Mouse (Mus musculus) brain, adult 2 months (tissue): ENCODE results near the gene Maml3.

Experiments used
- DNase-seq: peaks from one replicate; pipeline ENCODE4 v3.0.0; 2011; ENCODE audit warnings: low read depth, low spot score

Maml3 gene

DNA sequence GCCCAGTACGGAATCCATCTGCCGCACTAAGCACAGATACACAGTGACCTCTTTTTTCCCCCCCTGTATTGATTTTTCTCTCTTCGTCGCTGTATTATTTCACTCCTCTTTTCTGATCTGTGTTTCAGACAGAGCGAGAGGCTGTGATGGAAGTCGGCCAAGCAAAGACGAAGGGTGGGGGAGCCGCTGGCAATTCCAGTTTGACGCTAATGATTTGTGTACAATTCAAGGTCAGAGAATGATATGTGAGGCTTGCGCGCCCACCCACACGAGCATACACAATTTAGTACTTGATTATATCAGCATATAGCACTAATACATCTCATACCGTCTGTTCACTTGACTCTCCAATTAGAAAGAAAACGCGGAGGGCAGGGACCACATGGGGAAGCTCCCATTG lies 271.9 kb downstream of the Maml3 start:
- no peak for DNase-seq

GRCm38 (mm10) chr3:51830821-51831429 lies 274.0 kb downstream of the Maml3 start:
- DNase-seq = no peak

DNA sequence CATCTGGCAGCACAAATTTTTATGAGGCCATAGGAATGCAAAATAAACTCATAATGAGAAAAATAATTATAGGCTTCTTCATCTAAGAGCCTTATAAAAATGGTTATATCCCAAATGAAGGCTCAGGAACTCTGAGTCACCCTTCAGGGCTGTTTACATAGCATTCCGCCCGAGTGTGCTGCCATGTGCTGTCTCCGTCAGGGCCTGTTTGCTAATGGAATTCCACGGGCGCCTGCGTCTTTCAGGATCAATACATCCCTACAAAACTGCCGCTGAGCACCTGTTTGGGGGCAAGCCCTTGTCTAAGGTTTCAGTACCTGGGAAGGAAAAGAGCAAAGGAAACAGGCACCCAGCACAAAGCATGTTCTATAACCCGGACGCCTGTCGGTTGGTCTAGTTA lies 279.3 kb downstream of the Maml3 start:
- DNase-seq = no peak

GRCm38 (mm10) chr3:51824506-51824905 lies 280.4 kb downstream of the Maml3 start:
- peak; percentile 95 for DNase-seq

DNA sequence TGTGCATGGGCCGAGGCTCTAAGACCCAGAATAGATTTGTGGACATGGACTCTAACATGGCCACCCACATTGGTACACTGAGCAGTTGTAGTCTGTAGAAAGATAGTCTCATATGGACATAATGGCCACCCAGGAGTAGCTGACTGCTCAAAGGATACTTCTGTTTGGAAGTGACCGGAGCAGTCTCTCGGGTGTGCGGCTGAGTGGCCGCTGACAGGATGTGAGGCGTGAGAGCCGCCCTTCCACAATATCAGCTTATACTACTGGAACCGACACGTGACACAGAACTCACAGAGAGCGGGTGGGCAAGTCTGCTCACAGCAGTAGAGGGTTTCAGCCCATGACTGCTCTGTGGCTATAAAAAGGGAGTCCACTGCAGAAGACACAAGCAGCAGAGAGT lies 283.3 kb downstream of the Maml3 start:
- DNase-seq = no peak

GRCm38 (mm10) chr3:51819109-51819508 lies 285.8 kb downstream of the Maml3 start:
- DNase-seq = no peak

- DNase-seq = no peak
Measured at GRCm38 (mm10) chr3:51817919-51818318, 287.0 kb downstream of the Maml3 start.

- no peak for DNase-seq
Measured at GRCm38 (mm10) chr3:51817329-51817728, 287.5 kb downstream of the Maml3 start.

GRCm38 (mm10) chr3:51816517-51817285 lies 288.2 kb downstream of the Maml3 start:
- DNase-seq = peak; percentile 43

DNA sequence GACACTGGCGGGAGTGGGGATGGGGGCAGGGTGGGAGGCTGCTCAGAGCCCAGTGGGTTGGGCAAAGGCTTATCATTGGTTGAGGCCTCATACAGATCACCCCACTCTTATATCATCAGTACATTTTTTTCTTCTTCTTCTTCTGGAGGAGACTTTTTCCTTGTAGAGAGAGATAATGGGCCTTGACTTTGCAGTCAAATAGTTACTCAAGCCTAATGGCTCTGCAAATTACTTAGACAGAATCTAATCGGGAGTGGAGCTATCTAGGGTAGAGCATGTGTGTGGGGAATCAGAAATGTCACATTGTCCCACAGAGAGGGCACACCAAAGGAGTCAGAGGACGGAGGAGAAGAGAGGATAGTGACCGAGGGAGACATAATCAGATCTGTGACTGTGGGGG lies 290.8 kb downstream of the Maml3 start:
- no peak for DNase-seq

GRCm38 (mm10) chr3:51813186-51813585 lies 291.7 kb downstream of the Maml3 start:
- no peak for DNase-seq

DNA sequence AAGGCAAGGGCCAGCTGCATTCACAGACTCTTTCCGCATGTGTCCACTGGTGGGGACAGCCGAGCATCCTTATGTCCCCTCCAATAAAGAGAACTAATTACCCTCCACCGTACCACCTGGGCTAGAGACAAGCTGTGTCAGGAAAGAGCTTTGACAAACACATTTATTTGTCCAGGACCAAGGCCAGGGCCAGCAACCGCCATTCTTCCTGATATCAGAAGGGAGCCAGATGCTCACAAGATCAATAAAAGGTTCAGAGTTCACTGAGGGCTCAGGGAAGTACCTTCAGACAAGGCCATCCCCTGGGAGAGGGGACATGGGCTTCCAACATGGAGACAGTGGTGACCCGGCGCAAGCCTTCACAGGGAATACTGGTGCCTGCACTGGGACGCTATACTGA lies 294.1 kb downstream of the Maml3 start:
- DNase-seq = no peak

- DNase-seq = no peak
Measured at GRCm38 (mm10) chr3:51809822-51810221, 295.1 kb downstream of the Maml3 start.

- DNase-seq = peak; percentile 84
Measured at GRCm38 (mm10) chr3:51807981-51808870, 296.6 kb downstream of the Maml3 start.

- no peak for DNase-seq
Measured at GRCm38 (mm10) chr3:51805488-51806318, 299.2 kb downstream of the Maml3 start.

DNA sequence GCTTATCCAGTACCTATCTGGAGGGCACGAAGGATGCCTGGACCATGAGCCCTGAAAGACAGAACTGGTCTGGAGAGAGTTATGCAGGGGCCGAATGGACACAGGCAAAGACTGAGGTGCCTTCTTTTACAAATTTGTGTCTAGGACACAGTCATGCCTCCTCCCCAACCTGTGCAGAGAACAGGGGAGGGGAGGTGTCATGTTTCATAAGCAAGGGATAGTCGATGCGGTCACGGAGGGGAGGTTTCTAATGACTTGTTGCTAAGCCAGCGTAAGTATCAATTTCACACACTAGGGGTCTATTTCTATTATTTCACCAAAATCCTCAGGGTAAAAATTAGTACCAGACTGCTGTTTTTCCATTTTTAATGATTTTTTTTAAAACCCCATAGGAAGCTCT lies 301.0 kb downstream of the Maml3 start:
- DNase-seq = no peak

- peak; percentile 57 for DNase-seq
Measured at GRCm38 (mm10) chr3:51799650-51800049, 305.2 kb downstream of the Maml3 start.

GRCm38 (mm10) chr3:51796838-51797237 lies 308.0 kb downstream of the Maml3 start:
- peak; percentile 49 for DNase-seq

DNA sequence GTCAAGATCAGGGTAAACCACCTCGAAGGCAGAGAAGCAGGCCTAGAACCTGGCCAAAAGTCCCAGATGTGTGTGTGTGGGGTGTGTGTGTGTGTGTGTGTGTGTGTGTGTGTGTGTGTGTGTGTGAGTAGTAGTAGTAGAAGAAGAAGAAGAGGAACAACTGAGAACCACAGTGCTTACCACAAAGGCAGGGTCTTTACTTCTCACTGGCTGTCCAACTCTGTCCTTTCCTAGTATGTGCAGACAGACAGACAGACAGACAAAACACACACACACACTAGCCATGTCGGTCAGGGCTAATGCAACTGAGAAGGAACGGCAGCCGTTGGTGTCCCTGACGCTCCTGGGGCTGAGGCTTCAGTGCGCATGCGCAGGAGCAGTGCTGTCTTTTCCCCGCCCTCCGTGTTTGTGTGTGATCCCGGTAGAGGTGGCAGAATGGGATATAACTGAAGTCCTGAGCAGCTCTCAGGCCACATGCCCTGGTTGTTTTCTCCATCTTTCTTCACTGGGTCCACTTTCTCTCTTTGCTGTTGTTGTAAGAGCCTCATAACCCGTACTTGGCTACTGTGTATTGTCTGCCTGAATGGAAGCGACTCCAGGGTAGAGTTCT lies 308.6 kb downstream of the Maml3 start:
- DNase-seq = peak; percentile 92

DNA sequence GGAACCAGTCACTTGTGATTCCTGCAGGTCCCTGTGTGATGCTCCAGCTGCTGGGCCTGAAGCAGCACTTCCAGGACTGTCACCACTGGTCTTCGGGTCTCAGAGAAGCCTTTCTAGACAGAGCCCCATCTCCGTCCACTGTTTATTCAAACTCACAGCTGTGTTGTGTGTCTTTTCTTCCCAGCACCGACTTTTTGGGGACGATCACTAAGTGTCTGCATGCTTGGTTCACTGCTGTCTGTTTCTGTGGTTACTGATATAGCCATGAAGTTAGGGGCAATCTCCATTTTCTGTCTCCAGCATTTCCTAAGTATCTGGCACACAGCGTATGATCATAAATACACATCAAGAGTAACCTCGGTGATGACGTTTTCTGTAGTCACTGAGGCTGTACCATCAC lies 313.3 kb downstream of the Maml3 start:
- no peak for DNase-seq

GRCm38 (mm10) chr3:51789389-51789904 lies 315.4 kb downstream of the Maml3 start:
- DNase-seq = no peak
